Mouse (Mus musculus): ENCODE data around the gene Vmn2r88. TPM values are rescaled to one million over a fixed set of nuclear protein-coding genes. Genes with fewer than 3 reads are reported as not detected.

Vmn2r88 gene
- not detected in 2 replicates for polyA plus RNA-seq (2015; fragmentation: Nextera tagmentation; extraction: Ambion mirVana)

GRCm38 (mm10) chr14:51410520-51410919, at the start of gene Vmn2r88:
Gene Vmn2r88, plus strand, starts transcription at chr14:51410820.

GRCm38 (mm10) chr14:51361456-51361855, 49.2 kb upstream of the Vmn2r88 start, which contains the start of gene Gm7247:
Gene Gm7247, plus strand, starts transcription at chr14:51361756.

DNA sequence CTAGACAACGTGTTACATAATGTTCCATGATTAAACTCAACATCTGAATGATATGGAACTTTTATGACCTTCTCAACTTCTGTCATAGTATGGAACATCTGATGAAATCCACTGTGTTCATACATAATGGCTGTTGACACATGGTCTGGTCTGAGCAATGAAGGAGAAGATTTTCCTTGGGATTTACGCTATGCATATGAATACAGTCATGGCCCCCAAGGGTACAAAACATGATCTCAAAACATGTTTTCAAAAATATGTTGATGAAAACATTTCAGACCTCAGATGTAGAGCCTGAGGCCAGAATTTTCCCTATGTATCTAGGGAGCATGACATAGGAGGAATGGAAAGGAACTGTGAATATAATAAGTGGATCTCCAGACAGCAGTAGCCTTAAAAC, 40.9 kb downstream of the Vmn2r88 start, which contains the start of gene Vmn2r89:
Gene Vmn2r89, plus strand, starts transcription at position 301 of the 400 bp plus-strand sequence.

Other genes with a start within 250 kb of the Vmn2r88 start
- gene Rnase2b, start 248.6 kb upstream of the Vmn2r88 start, polyA plus RNA-seq (2015; fragmentation: Nextera tagmentation; extraction: Ambion mirVana), result not detected in 2 replicates
- gene Ang2, start 211.7 kb upstream of the Vmn2r88 start, polyA plus RNA-seq (2015; fragmentation: Nextera tagmentation; extraction: Ambion mirVana), result not detected in 2 replicates
- gene Ear14, start 207.4 kb upstream of the Vmn2r88 start, polyA plus RNA-seq (2015; fragmentation: Nextera tagmentation; extraction: Ambion mirVana), result not detected in 2 replicates
- gene Rnase2a, start 154.7 kb upstream of the Vmn2r88 start, polyA plus RNA-seq (2015; fragmentation: Nextera tagmentation; extraction: Ambion mirVana), result not detected in 2 replicates
- gene Gm7247, start 49.1 kb upstream of the Vmn2r88 start, polyA plus RNA-seq (2015; fragmentation: Nextera tagmentation; extraction: Ambion mirVana), result not detected in 2 replicates
- gene Vmn2r89, start 41.0 kb downstream of the Vmn2r88 start, polyA plus RNA-seq (2015; fragmentation: Nextera tagmentation; extraction: Ambion mirVana), result not detected in 2 replicates
- gene Gm5622, start 142.0 kb downstream of the Vmn2r88 start, polyA plus RNA-seq (2015; fragmentation: Nextera tagmentation; extraction: Ambion mirVana), result 0.23 and 0.41 TPM in 2 replicates
- not detected in 2 replicates for gene Gm17175, start 163.2 kb downstream of the Vmn2r88 start, polyA plus RNA-seq (2015; fragmentation: Nextera tagmentation; extraction: Ambion mirVana)
- not detected in 2 replicates for gene Gm17174, start 181.3 kb downstream of the Vmn2r88 start, polyA plus RNA-seq (2015; fragmentation: Nextera tagmentation; extraction: Ambion mirVana)
- gene Gm17078, start 200.5 kb downstream of the Vmn2r88 start, polyA plus RNA-seq (2015; fragmentation: Nextera tagmentation; extraction: Ambion mirVana), result not detected in 2 replicates
- not detected in 2 replicates for gene Gm4181, start 224.8 kb downstream of the Vmn2r88 start, polyA plus RNA-seq (2015; fragmentation: Nextera tagmentation; extraction: Ambion mirVana)

Data from urinary bladder, postnatal 0 days (tissue).